Mouse (Mus musculus): ENCODE measurements around the gene Fsd2.
A peak's percentile ranks its signal among the peaks of the same experiment; 100 is the strongest.

- no peak for TF ChIP-seq GABPA (IDR thresholded peaks at IDR 0.05; ENCODE audit: insufficient replicate concordance, low read depth, low read length)
- TF ChIP-seq POLR2A (IDR thresholded peaks at IDR 0.05; ENCODE audit: low read depth, low read length) = peak; percentile 90
- TF ChIP-seq NRF1 (IDR thresholded peaks at IDR 0.05; ENCODE audit: low read depth, low read length) = peak; percentile 3; the same call in 1 of the 2 replicates
- TF ChIP-seq MAX (IDR thresholded peaks at IDR 0.05; ENCODE audit: low read length) = peak; percentile 31; the same call in 1 of the 2 replicates
- peak; percentile 76 for TF ChIP-seq ELF1 (IDR thresholded peaks at IDR 0.05; ENCODE audit: low read depth, low read length)
- TF ChIP-seq ZNF384 (IDR thresholded peaks at IDR 0.05; ENCODE audit: low read depth, low read length) = no peak
- no peak for TF ChIP-seq USF1 (IDR thresholded peaks at IDR 0.05; ENCODE audit: low read depth, low read length)
- no peak; the same call in 1 of the 2 replicates for TF ChIP-seq IRF4 (IDR thresholded peaks at IDR 0.05; ENCODE audit: low read depth, low read length)
Observed at GRCm38 (mm10) chr7:81571108-81571940, 4.6 kb upstream of the Fsd2 start, which contains the start of gene Whamm.

All from CH12.LX (cell line).